Mouse (Mus musculus): ENCODE data around the gene Zcchc14. TPM values are rescaled to one million over a fixed set of nuclear protein-coding genes. Genes with fewer than 3 reads are reported as not detected.

The Zcchc14 gene
- polyA plus RNA-seq, 1 experiment from 2014 or later, result 21.2 TPM

GRCm38 (mm10) chr8:121663101-121663500, 10.4 kb upstream of the Zcchc14 start:
- Histone ChIP-seq H3K27me3 (no peaks in the 10 kb centered on the region), H3K9me3 (no peaks in the 10 kb centered on the region), H3K27ac (no peak overlapping the region), H3K9ac (no peak overlapping the region), H3K36me3 (no peaks in the 10 kb centered on the region), H3K4me2 (replicated peaks) (no peak overlapping the region), H3K4me1 (peaks cover 16% of the 10 kb centered on the region), H3K4me3 (no peak overlapping the region)
- ATAC-seq (ENCODE audit: insufficient number of reproducible peaks, insufficient read depth, low FRiP score, low TSS enrichment), result no peak
- 87% methylated on average over 12 of the region's 12 CpGs for WGBS

DNA sequence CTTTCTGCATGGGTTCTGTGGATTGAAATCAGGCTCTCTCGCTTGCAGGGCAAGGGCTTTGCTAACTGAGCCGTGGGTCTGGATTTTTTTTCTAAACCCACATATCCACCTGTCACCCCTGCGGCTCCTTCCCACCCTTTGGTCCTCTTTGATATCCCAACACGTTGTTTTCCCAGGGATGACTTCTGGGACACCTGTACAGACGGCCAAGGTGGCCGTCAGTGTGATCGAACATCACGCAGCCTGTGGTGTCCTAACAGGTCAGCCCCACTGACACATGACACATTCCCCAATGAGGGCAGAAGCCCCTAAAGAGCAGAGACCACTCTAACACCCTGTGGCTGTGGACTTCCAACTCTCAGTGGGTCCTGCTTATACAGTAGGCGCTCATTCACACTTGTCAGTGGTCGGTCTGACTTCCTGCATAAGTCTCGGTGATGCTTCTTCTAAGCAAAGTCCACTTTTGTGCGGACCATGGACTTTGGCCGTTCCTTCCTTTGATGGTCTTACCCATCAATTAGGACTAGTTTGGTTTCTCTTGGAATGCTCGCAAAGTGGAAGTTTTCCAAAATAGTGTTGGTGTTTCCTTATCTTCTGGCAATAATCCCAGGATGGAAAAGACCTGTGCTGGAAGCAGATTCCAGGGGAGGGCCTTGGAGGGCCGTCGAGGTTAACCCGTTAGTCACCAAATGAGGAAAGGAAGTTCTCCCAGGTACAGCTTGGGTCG, 9.1 kb upstream of the Zcchc14 start:
- no peaks in the 10 kb centered on the region for H3K36me3 ChIP-seq
- no peak overlapping the region for H3K4me2 ChIP-seq (replicated peaks)
- no peak overlapping the region for H3K9ac ChIP-seq
- H3K9me3 ChIP-seq, result no peaks in the 10 kb centered on the region
- H3K27ac ChIP-seq, result no peak overlapping the region
- peaks cover 16% of the 10 kb centered on the region for H3K4me1 ChIP-seq
- WGBS, result 82% methylated on average over 18 of the region's 18 CpGs
- no peak for ATAC-seq (ENCODE audit: insufficient number of reproducible peaks, insufficient read depth, low FRiP score, low TSS enrichment)
- no peak overlapping the region for H3K4me3 ChIP-seq
- H3K27me3 ChIP-seq, result no peaks in the 10 kb centered on the region

GRCm38 (mm10) chr8:121660602-121661001, 7.9 kb upstream of the Zcchc14 start:
- ATAC-seq (ENCODE audit: insufficient number of reproducible peaks, insufficient read depth, low FRiP score, low TSS enrichment), result no peak
- 76% methylated on average over 15 of the region's 15 CpGs for WGBS
- no peaks in the 10 kb centered on the region for H3K36me3 ChIP-seq

GRCm38 (mm10) chr8:121654966-121655494, 2.3 kb upstream of the Zcchc14 start:
- H3K4me3 ChIP-seq, result no peak overlapping the region

More at GRCm38 (mm10) chr8:121660602-121661001, 7.9 kb upstream of the Zcchc14 start:
- H3K4me1 ChIP-seq, result peaks cover 13% of the 10 kb centered on the region
- H3K4me2 ChIP-seq (replicated peaks), result no peak overlapping the region
- H3K27ac ChIP-seq, result no peak overlapping the region
- no peaks in the 10 kb centered on the region for H3K9me3 ChIP-seq
- H3K9ac ChIP-seq, result no peak overlapping the region
- H3K4me3 ChIP-seq, result no peak overlapping the region
- no peaks in the 10 kb centered on the region for H3K27me3 ChIP-seq

GRCm38 (mm10) chr8:121654131-121654530, 1.4 kb upstream of the Zcchc14 start:
- 0 out of 2 replicates have a peak, but pooled peaks cover 7% of the 10 kb centered on the region for H3K36me3 ChIP-seq
- ATAC-seq (ENCODE audit: insufficient number of reproducible peaks, insufficient read depth, low FRiP score, low TSS enrichment), result no peak
- no peaks in the 10 kb centered on the region for H3K9me3 ChIP-seq
- peak overlapping the region; percentile 95 for H3K4me2 ChIP-seq (replicated peaks)
- H3K27ac ChIP-seq, result no peak overlapping the region
- peaks cover 33% of the 10 kb centered on the region for H3K4me1 ChIP-seq
- no peaks in the 10 kb centered on the region for H3K27me3 ChIP-seq
- peak overlapping the region; percentile 80 for H3K9ac ChIP-seq
- peak overlapping the region; percentile 85 for H3K4me3 ChIP-seq
- WGBS, result 70% methylated on average over 4 of the region's 4 CpGs

More at GRCm38 (mm10) chr8:121654966-121655494, 2.3 kb upstream of the Zcchc14 start:
- Histone ChIP-seq H3K9me3 (no peaks in the 10 kb centered on the region), H3K27me3 (no peaks in the 10 kb centered on the region), H3K36me3 (0 out of 2 replicates have a peak, but pooled peaks cover 3% of the 10 kb centered on the region), H3K4me1 (peaks cover 24% of the 10 kb centered on the region), H3K4me2 (replicated peaks) (no peak overlapping the region), H3K27ac (no peak overlapping the region), H3K9ac (no peak overlapping the region)
- ATAC-seq (ENCODE audit: insufficient number of reproducible peaks, insufficient read depth, low FRiP score, low TSS enrichment), result no peak
- 77% methylated on average over 14 of the region's 14 CpGs for WGBS

DNA sequence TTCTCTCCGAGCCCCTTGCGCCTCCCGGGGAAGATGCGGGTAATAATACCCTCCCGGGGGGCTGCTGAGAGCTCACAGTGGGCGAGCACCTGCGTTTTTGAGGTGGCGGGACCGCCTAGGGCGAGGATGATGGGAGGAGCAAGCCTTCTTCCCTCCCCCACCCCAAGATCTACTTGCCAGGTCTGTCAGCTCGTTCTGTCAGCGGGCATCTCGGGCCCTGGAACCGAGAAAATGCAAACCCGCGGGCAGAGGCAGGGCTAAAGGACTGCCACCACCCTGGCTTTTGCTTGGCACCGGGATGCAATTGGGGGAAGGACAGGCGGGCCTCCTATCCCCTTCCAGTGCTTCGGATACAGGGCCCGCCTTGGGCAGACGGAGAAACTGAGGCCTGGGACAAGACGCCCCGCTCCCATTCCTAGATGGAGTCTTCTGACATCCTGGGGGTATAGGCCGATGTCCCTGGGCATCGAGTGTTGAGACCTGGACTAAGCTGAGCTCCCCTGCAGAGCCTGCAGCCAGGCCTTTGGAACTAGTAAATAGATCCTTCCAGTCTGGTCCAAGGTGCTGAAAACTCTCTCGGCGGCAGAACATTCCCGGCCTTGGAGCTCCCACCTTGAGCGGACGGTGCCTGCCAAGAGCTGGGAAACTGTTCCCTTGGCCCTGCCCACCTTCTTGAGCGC, 779 bp upstream of the Zcchc14 start:
- Histone ChIP-seq H3K4me1 (peaks cover 40% of the 10 kb centered on the region), H3K27me3 (no peaks in the 10 kb centered on the region), H3K27ac (peak overlapping the region; percentile 94), H3K4me3 (peak overlapping the region; percentile 85), H3K4me2 (replicated peaks) (peak overlapping the region; percentile 95), H3K36me3 (0 out of 2 replicates have a peak, but pooled peaks cover 7% of the 10 kb centered on the region), H3K9ac (peak overlapping the region; percentile 80), H3K9me3 (no peaks in the 10 kb centered on the region)
- no peak; the same call in none of the 2 replicates for ATAC-seq (ENCODE audit: insufficient number of reproducible peaks, insufficient read depth, low FRiP score, low TSS enrichment)
- 1% methylated on average over 31 of the region's 31 CpGs for WGBS

GRCm38 (mm10) chr8:121651874-121652361, 783 bp downstream of the Zcchc14 start:
- peak overlapping the region; percentile 80 for H3K9ac ChIP-seq
- under 1% methylated on average over 41 of the region's 56 CpGs for WGBS
- ATAC-seq (ENCODE audit: insufficient number of reproducible peaks, insufficient read depth, low FRiP score, low TSS enrichment), result no peak
- peak overlapping the region; percentile 87 for H3K4me3 ChIP-seq
- H3K36me3 ChIP-seq, result 0 out of 2 replicates have a peak, but pooled peaks cover 7% of the 10 kb centered on the region
- H3K4me1 ChIP-seq, result peaks cover 46% of the 10 kb centered on the region
- H3K27ac ChIP-seq, result peak overlapping the region; percentile 50; the same call in 1 of the 2 replicates
- H3K27me3 ChIP-seq, result no peaks in the 10 kb centered on the region
- H3K9me3 ChIP-seq, result no peaks in the 10 kb centered on the region
- peak overlapping the region; percentile 98 for H3K4me2 ChIP-seq (replicated peaks)

- ATAC-seq (ENCODE audit: insufficient number of reproducible peaks, insufficient read depth, low FRiP score, low TSS enrichment), result no peak
- H3K27ac ChIP-seq, result no peak overlapping the region
- H3K4me3 ChIP-seq, result peak overlapping the region; percentile 87
- no peaks in the 10 kb centered on the region for H3K9me3 ChIP-seq
- peak overlapping the region; percentile 98 for H3K4me2 ChIP-seq (replicated peaks)
- H3K4me1 ChIP-seq, result peaks cover 46% of the 10 kb centered on the region
- peak overlapping the region; percentile 80 for H3K9ac ChIP-seq
- 0 out of 2 replicates have a peak, but pooled peaks cover 7% of the 10 kb centered on the region for H3K36me3 ChIP-seq
- no peaks in the 10 kb centered on the region for H3K27me3 ChIP-seq
- WGBS, result 9% methylated on average over 47 of the region's 47 CpGs
Observed at GRCm38 (mm10) chr8:121651308-121651873, 1.3 kb downstream of the Zcchc14 start.

DNA sequence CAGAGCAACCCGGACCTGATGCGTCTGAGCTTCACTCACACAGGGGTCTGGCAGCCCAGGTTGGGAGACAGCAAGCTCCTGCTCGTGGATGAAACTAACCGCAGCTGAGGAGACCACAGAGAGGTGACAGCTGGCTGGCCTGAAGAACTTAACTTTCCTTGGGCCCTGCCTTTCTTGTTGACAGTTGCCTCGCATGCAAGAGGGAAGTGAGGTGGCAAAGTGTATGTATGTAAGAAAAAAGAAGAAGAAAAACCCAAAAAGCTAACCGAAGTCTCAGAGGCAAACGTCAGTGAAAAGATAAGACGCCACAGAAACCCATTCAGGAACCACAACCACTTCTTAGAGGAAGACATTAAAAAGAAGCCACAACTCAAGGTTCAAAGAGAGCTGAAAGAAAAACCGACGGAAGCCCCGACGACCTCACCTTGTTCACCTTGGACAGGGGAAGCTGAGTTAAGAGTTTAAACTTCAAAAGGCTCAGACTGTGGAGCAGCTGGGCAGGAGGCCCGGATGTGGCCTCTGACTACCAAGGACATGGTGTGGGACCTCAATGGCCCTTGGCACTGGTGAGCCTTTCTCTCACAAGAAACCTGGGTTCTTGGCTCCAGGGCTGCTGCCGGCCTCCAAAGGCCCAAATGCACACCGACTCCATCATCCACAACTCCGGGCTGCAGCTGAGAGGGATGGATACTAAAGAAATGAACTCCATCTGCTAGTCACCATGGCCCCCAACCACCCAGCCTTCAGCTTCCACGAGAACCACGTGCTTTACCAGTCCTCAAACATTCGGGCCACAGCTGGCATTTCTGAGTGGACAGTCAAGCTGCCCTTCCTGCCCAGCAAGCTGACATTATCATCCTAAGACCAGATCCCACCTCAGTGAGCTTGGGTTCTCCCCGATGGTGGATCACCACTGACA, 2.1 kb downstream of the Zcchc14 start:
- H3K9me3 ChIP-seq, result no peaks in the 10 kb centered on the region
- peak overlapping the region; percentile 80 for H3K9ac ChIP-seq
- 0 out of 2 replicates have a peak overlapping the region, but pooled peaks have one; percentile 36 for H3K27ac ChIP-seq
- 0 out of 2 replicates have a peak, but pooled peaks cover 7% of the 10 kb centered on the region for H3K36me3 ChIP-seq
- peaks cover 46% of the 10 kb centered on the region for H3K4me1 ChIP-seq
- H3K4me2 ChIP-seq (replicated peaks), result peak overlapping the region; percentile 98
- WGBS, result 68% methylated on average over 20 of the region's 20 CpGs
- H3K27me3 ChIP-seq, result no peaks in the 10 kb centered on the region
- peak overlapping the region; percentile 87 for H3K4me3 ChIP-seq
- ATAC-seq (ENCODE audit: insufficient number of reproducible peaks, insufficient read depth, low FRiP score, low TSS enrichment), result no peak

DNA sequence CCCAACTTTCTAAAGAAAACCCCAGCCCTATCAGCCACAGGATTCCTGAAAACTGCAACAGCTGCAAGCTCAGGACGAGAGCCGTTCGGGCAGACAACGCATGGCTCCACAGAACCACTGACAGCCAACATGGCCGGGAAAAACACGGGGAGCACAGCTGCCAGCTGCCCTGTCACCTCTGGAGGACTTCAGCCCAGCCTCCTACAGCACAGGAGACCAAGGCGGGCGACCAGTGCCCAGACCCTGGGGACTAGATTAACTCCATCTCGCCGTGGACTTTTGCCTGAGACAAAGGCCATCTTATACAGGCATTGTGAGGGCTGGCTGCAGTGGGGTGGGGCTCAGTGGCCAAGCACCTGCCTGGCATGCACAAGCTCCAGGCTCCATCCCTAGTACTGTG, 2.8 kb downstream of the Zcchc14 start:
- H3K27ac ChIP-seq, result no peak overlapping the region
- 0 out of 2 replicates have a peak, but pooled peaks cover 7% of the 10 kb centered on the region for H3K36me3 ChIP-seq
- H3K4me1 ChIP-seq, result peaks cover 50% of the 10 kb centered on the region
- peak overlapping the region; percentile 87; the same call in 1 of the 2 replicates for H3K4me3 ChIP-seq
- ATAC-seq (ENCODE audit: insufficient number of reproducible peaks, insufficient read depth, low FRiP score, low TSS enrichment), result no peak
- WGBS, result 63% methylated on average over 10 of the region's 10 CpGs
- H3K9ac ChIP-seq, result 0 out of 2 replicates have a peak overlapping the region, but pooled peaks have one; percentile 80
- no peaks in the 10 kb centered on the region for H3K9me3 ChIP-seq
- H3K4me2 ChIP-seq (replicated peaks), result peak overlapping the region; percentile 98
- no peaks in the 10 kb centered on the region for H3K27me3 ChIP-seq
